Mouse (Mus musculus): Measurements from ENCODE around the gene AU018091.
"Not testable (repeated sequence)": the region's sequence is repeated elsewhere in the genome, so short reads cannot be mapped to it uniquely, and the experiment has no call there.

AU018091 gene

DNA sequence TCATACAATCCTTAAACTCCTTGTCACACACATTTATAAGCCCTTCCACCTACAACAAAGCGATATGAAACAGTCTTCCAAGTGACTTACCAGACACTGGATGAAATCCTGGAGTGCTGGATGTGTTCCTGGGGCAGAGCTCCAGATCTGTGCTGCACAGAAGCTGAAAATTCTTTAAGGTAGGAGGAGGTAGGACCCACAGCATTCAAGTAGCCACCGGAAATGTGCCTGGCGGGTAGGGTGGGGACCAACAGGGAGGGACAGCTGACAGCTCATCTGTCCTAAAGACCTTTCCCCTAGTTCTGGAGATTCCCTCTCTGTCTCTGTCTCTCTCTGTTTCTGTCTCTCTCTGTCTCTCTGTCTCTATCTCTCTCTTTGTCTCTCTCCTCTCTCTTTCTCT, at the start of gene AU018091:
Gene AU018091, minus strand, starts transcription at position 279 of the 400 bp plus-strand sequence.
- DNase-seq (ENCODE audit: low spot score in 2 of 2), result no peak

DNA sequence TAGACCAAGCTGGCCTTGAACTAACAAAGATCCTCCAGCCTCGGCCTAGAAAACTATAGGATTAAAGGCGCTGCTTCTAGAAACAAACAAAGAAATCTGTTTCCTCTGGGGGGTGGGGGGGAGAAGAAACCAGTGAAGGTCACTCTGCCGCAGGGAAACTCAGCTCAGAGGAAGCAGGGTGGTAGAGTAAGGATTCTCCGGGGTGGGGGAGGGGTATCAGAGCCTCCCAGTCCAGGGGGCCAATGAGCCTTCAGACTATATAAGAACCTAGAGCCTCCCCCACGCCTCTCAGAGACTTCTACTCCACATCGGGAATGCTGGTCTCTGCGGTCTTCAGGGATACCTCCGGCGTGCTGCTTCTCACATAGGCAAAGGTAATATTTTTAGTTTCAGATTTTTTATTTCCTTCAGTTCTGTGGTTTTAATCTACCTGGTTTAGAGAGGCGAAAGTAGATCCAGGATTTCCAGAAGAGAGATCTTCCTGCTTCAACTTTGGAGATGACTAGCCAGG, 48.6 kb upstream of the AU018091 start:
- DNase-seq (ENCODE audit: low spot score in 2 of 2), result no peak

GRCm38 (mm10) chr7:3216331-3216730, 47.3 kb upstream of the AU018091 start:
- no peak for DNase-seq (ENCODE audit: low spot score in 2 of 2)

DNA sequence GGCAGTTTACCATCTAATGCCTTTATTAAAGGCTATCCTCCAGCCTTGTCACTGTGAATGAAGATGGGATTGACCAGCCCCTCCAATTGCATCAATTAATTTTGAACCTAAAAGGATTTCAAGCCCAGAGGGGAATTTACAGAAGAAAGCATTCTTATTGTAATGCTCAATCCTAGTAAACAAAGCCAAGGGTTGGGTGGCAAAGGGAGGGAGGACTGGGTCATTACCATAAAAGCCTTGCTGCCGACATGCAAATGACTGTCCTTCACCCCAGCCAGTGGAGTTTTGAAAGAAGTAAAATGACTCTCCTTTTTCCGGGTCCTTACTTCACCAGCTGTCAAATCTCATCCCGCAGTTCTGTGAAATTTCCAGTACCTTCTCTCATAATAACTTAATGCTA, 44.6 kb upstream of the AU018091 start:
- DNase-seq (ENCODE audit: low spot score in 2 of 2), result no peak

- DNase-seq (ENCODE audit: low spot score in 2 of 2), result no peak
Observed at GRCm38 (mm10) chr7:3213156-3213555, 44.2 kb upstream of the AU018091 start.

- no peak for DNase-seq (ENCODE audit: low spot score in 2 of 2)
Observed at GRCm38 (mm10) chr7:3212002-3212790, 43.2 kb upstream of the AU018091 start.

DNA sequence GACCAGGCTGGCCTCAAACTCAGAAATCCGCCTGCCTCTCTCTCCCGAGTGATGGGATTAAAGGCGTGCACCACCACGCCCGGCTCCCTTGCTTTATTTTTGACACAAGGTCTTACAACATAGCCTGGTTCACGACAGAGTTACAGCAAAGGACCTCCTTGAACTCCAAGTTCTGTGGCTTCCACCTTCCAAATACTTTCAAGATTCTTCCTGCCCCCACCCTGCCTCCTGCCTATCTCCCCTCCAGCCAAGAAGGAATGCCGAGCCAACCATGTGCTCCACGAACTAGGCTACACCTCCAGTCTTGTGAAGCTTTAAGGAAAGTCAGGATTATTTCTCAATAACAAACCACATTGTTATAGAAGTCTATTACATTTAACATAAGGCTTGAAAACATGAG, 42.5 kb upstream of the AU018091 start:
- no peak for DNase-seq (ENCODE audit: low spot score in 2 of 2)

- no peak for DNase-seq (ENCODE audit: low spot score in 2 of 2)
Observed at GRCm38 (mm10) chr7:3210605-3211004, 41.6 kb upstream of the AU018091 start.

DNA sequence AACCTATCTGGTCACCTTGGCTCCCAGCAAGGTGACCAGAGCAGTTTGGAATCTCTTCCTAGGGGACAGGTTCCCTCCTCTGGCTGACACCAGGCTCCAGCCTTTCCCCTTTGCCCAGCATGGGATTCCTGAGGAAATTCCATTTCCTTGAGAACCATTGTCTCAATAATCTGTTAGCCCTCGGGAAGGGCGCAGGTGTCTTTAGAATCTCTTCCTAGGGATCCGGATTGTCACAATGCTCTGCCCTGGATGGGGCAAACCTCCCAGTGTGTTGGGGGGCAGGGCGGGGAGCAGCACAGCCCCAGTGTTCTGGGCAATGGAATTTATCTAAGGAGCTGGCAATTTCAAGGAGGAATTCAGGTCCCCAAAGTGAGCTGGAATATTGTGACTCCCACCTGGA, 37.5 kb upstream of the AU018091 start:
- DNase-seq (ENCODE audit: low spot score in 2 of 2), result no peak

- DNase-seq (ENCODE audit: low spot score in 2 of 2), result no peak
Observed at GRCm38 (mm10) chr7:3204628-3205027, 35.6 kb upstream of the AU018091 start.

GRCm38 (mm10) chr7:3203890-3204289, 34.9 kb upstream of the AU018091 start:
- no peak for DNase-seq (ENCODE audit: low spot score in 2 of 2)

GRCm38 (mm10) chr7:3201134-3201705, 32.2 kb upstream of the AU018091 start:
- no peak for DNase-seq (ENCODE audit: low spot score in 2 of 2)

GRCm38 (mm10) chr7:3198884-3199283, 29.9 kb upstream of the AU018091 start:
- DNase-seq (ENCODE audit: low spot score in 2 of 2), result no peak

DNA sequence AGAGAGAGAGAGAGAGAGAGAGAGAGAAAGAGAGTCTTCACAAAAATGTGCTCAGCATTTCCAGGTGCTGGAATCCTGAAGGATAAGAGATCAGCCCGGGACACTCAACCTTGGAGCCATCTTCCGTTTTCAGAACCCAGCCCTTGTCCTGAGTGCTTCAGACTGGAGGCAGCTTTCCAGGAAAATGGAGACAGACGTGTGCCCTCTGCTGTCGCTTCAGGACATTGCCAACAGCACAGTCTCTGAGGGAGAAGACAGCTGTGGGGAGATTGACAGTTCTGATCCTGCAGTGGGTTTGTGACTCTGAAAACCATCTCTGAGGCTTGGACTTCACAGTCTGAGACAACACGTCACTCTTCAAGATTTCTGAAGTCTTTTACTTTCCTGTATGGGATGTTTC, 26.8 kb upstream of the AU018091 start:
- DNase-seq (ENCODE audit: low spot score in 2 of 2), result no peak

- DNase-seq (ENCODE audit: low spot score in 2 of 2), result no peak
Observed at GRCm38 (mm10) chr7:3194531-3194930, 25.5 kb upstream of the AU018091 start.

GRCm38 (mm10) chr7:3193905-3194304, 24.9 kb upstream of the AU018091 start:
- no peak for DNase-seq (ENCODE audit: low spot score in 2 of 2)

DNA sequence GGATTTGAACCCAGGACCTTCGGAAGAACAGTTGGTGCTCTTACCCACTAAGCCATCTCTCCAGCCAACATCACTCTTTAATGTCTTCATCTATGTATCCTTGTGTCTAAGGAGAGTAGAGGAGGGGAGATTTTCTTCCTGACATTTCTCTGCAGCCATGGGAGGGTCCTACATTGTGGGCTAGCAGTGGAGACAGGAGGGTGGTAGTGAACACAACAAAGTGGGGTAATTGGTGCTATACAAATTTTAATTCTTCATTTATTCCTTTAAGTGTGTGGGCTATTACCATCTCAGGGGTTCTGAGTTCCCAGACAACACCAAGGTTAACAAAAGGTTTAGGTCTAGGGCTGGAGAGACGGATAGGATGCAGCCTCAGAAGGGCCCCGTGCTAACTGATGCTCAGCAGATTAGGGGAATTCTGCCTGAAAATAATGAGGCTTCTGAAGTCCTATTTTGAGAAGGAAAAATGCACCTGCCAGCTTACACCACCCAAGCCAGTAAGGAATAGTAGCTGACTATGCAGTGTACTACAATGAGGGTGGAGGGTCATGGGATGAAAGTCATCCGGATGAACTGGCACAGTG, 24.1 kb upstream of the AU018091 start:
- DNase-seq (ENCODE audit: low spot score in 2 of 2), result no peak

GRCm38 (mm10) chr7:3191971-3192498, 23.0 kb upstream of the AU018091 start:
- no peak for DNase-seq (ENCODE audit: low spot score in 2 of 2)

GRCm38 (mm10) chr7:3186726-3187125, 17.7 kb upstream of the AU018091 start:
- not testable (repeated sequence) for DNase-seq (ENCODE audit: low spot score in 2 of 2)

DNA sequence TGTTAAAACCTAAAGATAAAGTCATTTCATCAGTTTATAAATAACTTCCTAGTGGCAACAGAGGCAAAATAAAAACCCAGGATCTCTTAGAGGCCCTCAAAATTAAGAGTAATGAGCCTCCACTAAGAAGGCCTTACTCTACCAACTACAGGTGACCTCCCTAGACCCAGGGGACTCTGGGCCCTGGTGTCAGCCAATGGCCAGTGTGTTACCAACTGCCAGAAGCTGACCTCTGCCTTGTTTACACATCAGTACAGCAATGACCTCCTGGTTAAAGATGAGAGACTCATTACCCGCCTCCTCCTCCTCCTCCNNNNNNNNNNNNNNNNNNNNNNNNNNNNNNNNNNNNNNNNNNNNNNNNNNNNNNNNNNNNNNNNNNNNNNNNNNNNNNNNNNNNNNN, 17.1 kb upstream of the AU018091 start:
- no peak for DNase-seq (ENCODE audit: low spot score in 2 of 2)

DNA sequence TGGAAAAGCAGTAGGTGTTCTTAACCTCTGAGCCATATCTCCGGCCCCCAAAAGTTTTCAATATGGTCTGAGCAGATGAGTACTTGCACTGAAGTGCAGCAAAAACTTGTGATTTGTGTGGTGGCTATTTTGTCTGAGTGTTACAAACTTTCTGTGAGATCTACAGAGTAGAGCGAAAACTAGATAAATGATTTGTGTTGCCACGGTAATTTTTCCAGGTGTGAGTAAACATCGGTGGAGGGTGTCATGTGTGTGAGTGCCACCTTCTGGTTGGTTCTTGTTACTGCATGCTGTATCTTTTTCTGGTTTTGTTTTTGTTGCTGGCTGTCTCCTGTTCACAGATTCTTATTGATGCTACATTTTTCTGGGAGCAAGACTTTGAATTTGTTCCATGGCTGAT, 15.4 kb upstream of the AU018091 start:
- DNase-seq (ENCODE audit: low spot score in 2 of 2), result no peak

DNA sequence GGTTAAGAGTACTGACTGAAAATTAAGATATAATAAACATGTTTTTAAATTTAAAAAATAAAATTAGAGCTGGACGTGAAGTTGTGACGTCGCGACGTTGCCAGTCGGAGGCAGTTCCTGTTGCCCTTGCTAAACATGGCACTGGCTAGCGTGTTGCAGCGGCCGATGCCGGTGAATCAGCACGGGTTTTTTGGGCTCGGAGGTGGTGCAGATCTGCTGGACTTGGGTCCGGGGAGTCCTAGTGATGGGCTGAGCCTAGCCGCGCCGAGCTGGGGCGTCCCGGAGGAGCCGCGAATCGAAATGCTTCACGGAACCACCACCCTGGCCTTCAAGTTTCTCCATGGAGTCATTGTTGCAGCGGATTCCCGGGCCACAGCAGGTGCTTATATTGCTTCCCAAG, 12.0 kb upstream of the AU018091 start:
- DNase-seq (ENCODE audit: low spot score in 2 of 2), result not testable (repeated sequence)

DNA sequence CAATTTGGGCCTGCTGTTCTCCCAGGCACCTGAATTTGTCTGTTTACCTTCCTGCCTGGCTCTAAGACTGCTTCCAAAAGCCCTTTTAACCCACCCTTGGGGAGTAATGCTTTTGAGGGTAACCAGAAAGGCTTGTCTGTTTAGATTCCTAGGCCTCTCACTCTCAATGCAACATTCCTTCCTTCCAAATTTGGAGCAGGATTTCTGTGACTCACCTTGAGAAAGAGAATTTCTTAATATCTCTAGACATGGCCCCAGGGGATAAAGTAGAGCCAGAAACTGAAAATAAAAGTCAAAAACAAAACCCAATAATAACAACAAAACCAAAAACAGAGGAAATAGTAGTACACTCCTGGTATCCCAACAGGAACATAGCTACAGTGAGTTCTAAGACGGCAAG, 707 bp downstream of the AU018091 start:
- no peak for DNase-seq (ENCODE audit: low spot score in 2 of 2)

Measured in thymus, postnatal 10 days (tissue).